Mouse (Mus musculus) C2C12 (cell line): ENCODE data around the gene Tmeff1.

ENCODE experiments used
- CTCF ChIP-seq: IDR thresholded peaks from one replicate; pipeline ENCODE4 v1.5.1; 2011; ENCODE audit not compliant: control insufficient read depth, insufficient read depth, insufficient read length
- FOSL1 ChIP-seq: IDR thresholded peaks from one replicate; pipeline ENCODE4 v1.8.0; 2011; ENCODE audit warnings: mild to moderate bottlenecking, low read length; ENCODE audit not compliant: poor library complexity, insufficient read depth, severe bottlenecking

DNA sequence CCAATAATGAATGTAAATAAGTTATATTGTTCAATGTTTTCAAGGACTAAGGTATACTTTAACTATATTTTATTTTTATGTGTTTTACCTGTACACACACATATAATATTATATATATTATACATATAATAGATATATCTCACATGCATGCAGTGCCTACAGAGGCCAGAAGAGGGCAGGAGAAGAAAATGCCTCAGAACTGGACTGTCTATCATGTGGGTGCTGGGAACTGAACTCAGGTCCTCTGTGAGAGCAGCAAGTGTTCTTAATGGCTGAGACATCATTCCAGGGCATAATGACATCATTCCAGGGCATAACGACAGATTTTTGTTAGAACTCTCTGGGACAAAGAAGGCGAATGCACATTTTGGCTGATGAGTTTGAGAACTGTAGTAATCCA is 2.6 kb downstream of the Tmeff1 start:
- TF ChIP-seq FOSL1 = no peak
- TF ChIP-seq CTCF = no peak
